Mouse (Mus musculus) neural tube, embryonic 13.5 days (tissue): Measurements from ENCODE around the gene Ngf. TPM values are rescaled to one million over a fixed set of nuclear protein-coding genes. Genes with fewer than 3 reads are reported as not detected.

Experiments
- ATAC-seq: fragments of 200-750 bp; cut with Nextera tagmentation; 2 replicates; pipeline ENCODE4 v1.8.0; 2017; ENCODE audit warnings: low read depth, mild to moderate bottlenecking, moderate TSS enrichment, moderate library complexity
- H3K27ac ChIP-seq: fragments of 300-500 bp; sonication (generic); replicated peaks from 2 replicates; pipeline ENCODE4 v1.5.1; 2015; ENCODE audit warnings: moderate library complexity, mild to moderate bottlenecking, inconsistent platforms
- H3K27me3 ChIP-seq: fragments of 300-500 bp; sonication (generic); 2 replicates; pipeline ENCODE4 v1.6.1; 2015; ENCODE audit warnings: mild to moderate bottlenecking, inconsistent platforms
- H3K36me3 ChIP-seq: fragments of 300-500 bp; sonication (generic); 2 replicates; pipeline ENCODE4 v1.6.1; 2015; ENCODE audit warnings: mild to moderate bottlenecking, inconsistent platforms
- H3K4me1 ChIP-seq: fragments of 300-500 bp; sonication (generic); replicated peaks from 2 replicates; pipeline ENCODE4 v1.6.1; 2015; ENCODE audit warnings: inconsistent platforms
- H3K4me2 ChIP-seq: fragments of 300-500 bp; sonication (generic); 2 replicates; pipeline ENCODE4 v1.6.1; 2015; ENCODE audit warnings: inconsistent platforms, mild to moderate bottlenecking, moderate library complexity
- H3K4me3 ChIP-seq: fragments of 300-500 bp; sonication (generic); 2 replicates; pipeline ENCODE4 v1.5.1; 2015; ENCODE audit warnings: mild to moderate bottlenecking, inconsistent platforms
- H3K9ac ChIP-seq: fragments of 300-500 bp; sonication (generic); 2 replicates; pipeline ENCODE4 v1.6.1; 2015; ENCODE audit warnings: moderate library complexity, mild to moderate bottlenecking, inconsistent platforms
- H3K9me3 ChIP-seq: fragments of 300-500 bp; sonication (generic); 2 replicates; pipeline ENCODE4 v1.6.1; 2016; ENCODE audit warnings: inconsistent platforms
- WGBS: fragments of 180-500 bp; shearing (Covaris S2); methylation state at CpG from one replicate; pipeline ENCODE4 v1.1.7; 2015; 5-methylcytosine and 5-hydroxymethylcytosine counted together
- polyA plus RNA-seq: library from polyadenylated mRNA; unstranded; fragments of >200 nt; fragmentation: Nextera tagmentation; extraction: Ambion mirVana; gene quantifications from 2 replicates; pipeline ENCODE4 v1.2.1, GENCODE M21; 2015

The Ngf gene
- polyA plus RNA-seq, 1 experiment from 2014 or later = 0.80 TPM

DNA sequence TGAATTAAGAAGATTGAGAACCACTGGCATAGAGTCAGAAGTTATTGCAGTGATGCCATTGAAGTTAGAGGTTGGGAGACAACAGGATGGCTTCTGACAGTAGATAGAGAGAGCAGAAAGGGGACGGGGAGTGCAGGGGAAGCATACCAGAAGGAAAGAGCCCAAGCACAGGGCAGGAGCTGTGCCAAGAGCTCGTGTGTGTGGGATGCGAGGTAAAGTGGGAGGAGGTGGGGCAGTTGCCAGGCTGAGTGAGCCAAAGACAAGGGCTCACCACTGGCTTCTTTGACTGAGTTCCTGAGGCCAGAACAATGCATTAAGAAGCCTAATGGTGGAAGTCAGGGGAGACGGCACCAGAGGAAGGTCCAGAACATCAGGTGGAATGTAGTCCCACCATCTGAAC lies 47.2 kb downstream of the Ngf start:
- Histone ChIP-seq H3K9me3 (no peaks in the 10 kb centered on the region), H3K36me3 (no peaks in the 10 kb centered on the region), H3K4me2 (no peak overlapping the region), H3K27ac (no peak overlapping the region), H3K4me1 (no peaks in the 10 kb centered on the region), H3K4me3 (no peak overlapping the region), H3K9ac (no peak overlapping the region), H3K27me3 (no peaks in the 10 kb centered on the region)
- 86% methylated on average over 4 of the region's 4 CpGs for WGBS
- no peak for ATAC-seq

DNA sequence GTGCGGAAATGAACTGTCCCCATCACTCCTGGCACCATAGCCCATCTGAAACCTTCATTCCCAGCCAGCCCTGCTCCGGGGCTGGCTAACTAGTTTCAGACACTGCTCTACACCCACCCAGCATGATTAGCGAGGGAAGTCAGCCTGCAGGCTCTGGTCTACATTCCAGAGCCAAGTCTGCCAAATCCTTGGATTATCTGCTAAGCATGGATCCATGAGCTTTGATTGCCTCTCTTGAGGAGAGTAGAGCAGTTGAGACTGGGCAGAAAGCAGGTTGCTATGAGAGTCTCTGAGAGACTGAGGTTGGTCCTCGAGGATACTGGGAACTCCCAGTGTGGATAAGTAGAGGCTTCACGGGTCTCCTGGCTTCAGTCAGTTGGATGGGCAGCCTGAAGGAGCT lies 51.3 kb downstream of the Ngf start:
- H3K9ac ChIP-seq = no peak overlapping the region
- H3K4me3 ChIP-seq = no peak overlapping the region
- H3K27me3 ChIP-seq = no peaks in the 10 kb centered on the region
- 79% methylated on average over 5 of the region's 5 CpGs for WGBS
- H3K36me3 ChIP-seq = no peaks in the 10 kb centered on the region
- no peak overlapping the region for H3K4me2 ChIP-seq
- no peak overlapping the region for H3K27ac ChIP-seq
- H3K4me1 ChIP-seq = no peaks in the 10 kb centered on the region
- H3K9me3 ChIP-seq = no peaks in the 10 kb centered on the region
- ATAC-seq = no peak

DNA sequence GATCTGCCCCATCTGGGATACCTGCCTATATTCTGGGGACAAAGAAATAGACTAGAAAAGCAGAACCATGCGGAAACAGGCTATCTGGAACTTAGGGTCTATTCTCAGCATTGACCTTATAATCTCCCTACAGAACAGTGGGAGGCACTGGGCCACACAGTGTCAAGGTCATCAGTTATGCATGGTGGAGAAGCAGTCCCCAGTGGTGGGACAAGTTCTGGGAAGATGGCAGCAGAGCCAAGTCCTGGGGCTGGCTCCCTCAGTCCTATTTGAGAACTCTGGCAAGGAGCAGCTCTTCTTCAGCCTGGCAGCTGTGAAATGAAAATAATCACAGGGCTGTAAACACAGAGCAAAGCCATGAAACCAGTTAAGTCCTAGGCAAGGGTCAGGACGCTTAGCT lies 54.0 kb downstream of the Ngf start:
- H3K4me2 ChIP-seq = no peak overlapping the region
- no peaks in the 10 kb centered on the region for H3K4me1 ChIP-seq
- H3K9me3 ChIP-seq = no peaks in the 10 kb centered on the region
- no peak overlapping the region for H3K27ac ChIP-seq
- no peak overlapping the region for H3K9ac ChIP-seq
- no peaks in the 10 kb centered on the region for H3K27me3 ChIP-seq
- no peaks in the 10 kb centered on the region for H3K36me3 ChIP-seq
- ATAC-seq = no peak
- H3K4me3 ChIP-seq = no peak overlapping the region
- 87% methylated on average over 2 of the region's 2 CpGs for WGBS

DNA sequence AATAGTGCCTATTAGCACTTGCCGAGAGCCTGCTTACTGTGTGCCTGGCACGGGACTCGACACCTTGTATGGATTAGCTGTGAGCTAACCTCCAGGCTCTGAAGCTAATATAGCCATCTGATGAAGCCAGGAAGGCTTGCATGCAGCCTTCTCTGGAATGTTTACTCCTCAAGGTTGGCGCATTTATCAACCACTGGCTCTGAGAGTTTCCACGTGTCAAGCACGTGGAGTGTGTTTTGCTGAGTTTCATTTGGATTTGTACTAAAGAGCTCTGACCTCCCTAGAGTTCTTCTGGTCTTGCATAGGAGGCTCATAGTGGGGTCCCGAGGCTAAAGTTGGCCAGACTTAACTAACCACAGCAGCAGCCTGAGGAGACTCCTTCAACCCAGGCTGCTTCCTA lies 55.2 kb downstream of the Ngf start:
- Histone ChIP-seq H3K4me3 (no peak overlapping the region), H3K27ac (no peak overlapping the region), H3K4me1 (no peaks in the 10 kb centered on the region), H3K9me3 (no peaks in the 10 kb centered on the region), H3K9ac (no peak overlapping the region), H3K36me3 (no peaks in the 10 kb centered on the region), H3K4me2 (no peak overlapping the region), H3K27me3 (no peaks in the 10 kb centered on the region)
- WGBS = 89% methylated on average over 7 of the region's 7 CpGs
- no peak for ATAC-seq

DNA sequence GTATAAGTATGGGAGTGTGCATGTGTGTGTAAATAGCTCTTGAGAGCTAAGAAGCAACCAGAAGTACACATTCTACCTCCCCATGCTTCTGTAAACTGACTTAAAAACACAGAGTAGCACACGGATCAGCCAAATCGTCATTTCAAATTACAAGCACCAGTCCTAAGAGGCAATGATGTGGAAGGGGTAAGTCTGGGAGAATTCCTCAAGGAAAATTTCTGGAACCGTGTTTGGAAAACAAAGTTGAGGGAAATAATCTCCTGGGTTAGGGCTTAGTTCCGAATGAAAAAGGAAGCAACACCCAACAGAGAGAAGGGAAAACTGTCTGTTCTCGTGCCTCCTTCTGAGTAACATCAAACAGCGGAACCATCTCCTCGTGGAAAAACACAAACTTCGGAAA lies 56.1 kb downstream of the Ngf start:
- 75% methylated on average over 8 of the region's 8 CpGs for WGBS
- no peak overlapping the region for H3K4me2 ChIP-seq
- no peak for ATAC-seq

DNA sequence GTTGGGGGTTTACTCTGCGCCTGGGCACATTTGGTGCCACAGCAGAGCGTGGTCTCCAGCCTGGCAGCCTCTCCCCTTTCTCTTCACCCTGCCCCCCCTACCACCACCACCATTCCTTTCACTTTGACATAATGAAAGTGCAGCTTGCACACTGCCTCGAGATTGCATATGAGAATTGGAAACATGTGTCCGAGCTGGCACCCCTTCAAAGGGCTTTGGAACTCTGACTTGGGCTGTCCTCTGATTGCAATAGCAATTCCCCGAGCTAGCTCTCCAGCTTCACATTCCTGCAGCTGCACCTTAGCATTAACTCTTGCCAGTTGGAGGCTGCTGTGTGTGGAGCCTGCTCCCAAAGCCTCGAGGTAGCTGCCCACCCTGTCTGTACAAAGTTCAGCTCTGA lies 56.8 kb downstream of the Ngf start:
- H3K4me1 ChIP-seq = no peaks in the 10 kb centered on the region
- no peaks in the 10 kb centered on the region for H3K9me3 ChIP-seq
- no peaks in the 10 kb centered on the region for H3K36me3 ChIP-seq
- H3K9ac ChIP-seq = no peak overlapping the region
- H3K27ac ChIP-seq = no peak overlapping the region
- H3K27me3 ChIP-seq = no peaks in the 10 kb centered on the region
- H3K4me2 ChIP-seq = no peak overlapping the region
- H3K4me3 ChIP-seq = no peak overlapping the region
- WGBS = 71% methylated on average over 6 of the region's 6 CpGs
- no peak for ATAC-seq

More for the DNA sequence above, 56.1 kb downstream of the Ngf start:
- no peak overlapping the region for H3K4me3 ChIP-seq
- no peak overlapping the region for H3K9ac ChIP-seq
- no peaks in the 10 kb centered on the region for H3K27me3 ChIP-seq
- H3K27ac ChIP-seq = no peak overlapping the region
- H3K9me3 ChIP-seq = no peaks in the 10 kb centered on the region
- no peaks in the 10 kb centered on the region for H3K36me3 ChIP-seq
- H3K4me1 ChIP-seq = no peaks in the 10 kb centered on the region

DNA sequence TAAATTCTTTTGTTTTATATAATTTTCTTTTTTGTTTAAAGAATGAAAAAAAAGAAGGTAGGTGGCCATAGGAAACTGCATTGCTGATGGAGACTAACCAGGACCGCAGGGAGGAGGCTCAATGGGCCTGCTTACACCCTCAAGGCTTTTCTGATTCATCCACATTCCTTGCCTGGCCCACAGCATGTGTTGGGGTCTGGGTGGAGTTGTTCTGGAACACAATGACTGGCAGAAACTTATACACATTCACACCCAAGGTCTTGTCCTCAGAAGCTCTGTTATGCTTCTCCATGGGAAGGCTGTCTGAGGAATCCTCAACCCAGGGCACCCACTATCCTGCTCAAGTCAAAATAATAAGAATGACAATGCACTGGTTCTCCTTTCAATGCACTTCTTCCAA lies 65.0 kb downstream of the Ngf start:
- 88% methylated on average over 1 of the region's 1 CpGs for WGBS
- no peaks in the 10 kb centered on the region for H3K27me3 ChIP-seq
- H3K36me3 ChIP-seq = no peaks in the 10 kb centered on the region
- no peaks in the 10 kb centered on the region for H3K9me3 ChIP-seq
- no peak overlapping the region for H3K27ac ChIP-seq
- no peaks in the 10 kb centered on the region for H3K4me1 ChIP-seq
- H3K4me2 ChIP-seq = no peak overlapping the region
- H3K4me3 ChIP-seq = no peak overlapping the region
- ATAC-seq = no peak
- H3K9ac ChIP-seq = no peak overlapping the region

DNA sequence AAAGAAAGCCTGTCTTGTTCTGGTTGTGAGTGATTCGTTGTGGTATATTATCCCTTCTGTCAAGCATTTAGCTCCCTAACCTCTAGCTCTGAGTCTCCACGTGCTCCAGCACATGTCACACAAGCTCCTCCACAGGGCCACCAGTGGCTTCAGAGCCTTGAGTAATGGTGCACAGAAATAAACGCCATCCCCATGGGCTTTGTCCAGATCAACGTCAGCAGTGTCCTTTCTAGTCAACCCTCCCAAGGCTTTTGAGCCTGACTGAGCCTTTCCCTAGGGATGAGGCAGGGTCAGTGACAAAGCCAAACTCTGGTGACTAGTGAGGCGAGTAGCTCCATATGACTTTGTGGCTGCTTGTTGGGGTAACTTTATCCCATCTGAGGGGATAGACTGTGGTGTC lies 73.9 kb downstream of the Ngf start:
- H3K4me2 ChIP-seq = no peak overlapping the region
- no peaks in the 10 kb centered on the region for H3K36me3 ChIP-seq

DNA sequence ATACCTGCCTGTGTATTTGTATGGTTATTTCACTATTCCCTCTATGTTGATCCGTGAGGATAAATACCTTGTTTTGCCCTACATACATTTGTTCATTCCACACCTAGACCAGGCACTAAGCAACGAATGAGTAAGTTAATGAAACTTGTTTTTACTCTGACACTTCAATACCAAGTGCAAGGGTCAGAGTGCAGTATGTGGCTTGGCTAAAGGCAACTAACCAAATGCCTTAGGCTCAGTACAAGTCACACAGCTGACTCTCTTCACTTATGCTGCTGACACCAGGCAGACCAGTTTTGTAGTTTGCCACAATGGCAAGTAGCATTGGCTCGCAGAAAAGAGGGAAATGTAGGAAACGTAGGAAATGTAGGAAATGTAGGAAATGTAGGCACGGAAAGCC lies 77.8 kb downstream of the Ngf start:
- Histone ChIP-seq H3K27me3 (no peaks in the 10 kb centered on the region), H3K4me2 (no peak overlapping the region), H3K9ac (no peak overlapping the region), H3K4me3 (no peak overlapping the region), H3K27ac (no peak overlapping the region), H3K4me1 (no peaks in the 10 kb centered on the region), H3K9me3 (no peaks in the 10 kb centered on the region), H3K36me3 (no peaks in the 10 kb centered on the region)
- no peak for ATAC-seq
- 88% methylated on average over 5 of the region's 5 CpGs for WGBS

More for the DNA sequence above, 73.9 kb downstream of the Ngf start:
- Histone ChIP-seq H3K9me3 (no peaks in the 10 kb centered on the region), H3K4me3 (no peak overlapping the region), H3K27me3 (no peaks in the 10 kb centered on the region), H3K9ac (no peak overlapping the region), H3K4me1 (no peaks in the 10 kb centered on the region), H3K27ac (no peak overlapping the region)
- WGBS = 76% methylated on average over 5 of the region's 5 CpGs
- ATAC-seq = no peak

DNA sequence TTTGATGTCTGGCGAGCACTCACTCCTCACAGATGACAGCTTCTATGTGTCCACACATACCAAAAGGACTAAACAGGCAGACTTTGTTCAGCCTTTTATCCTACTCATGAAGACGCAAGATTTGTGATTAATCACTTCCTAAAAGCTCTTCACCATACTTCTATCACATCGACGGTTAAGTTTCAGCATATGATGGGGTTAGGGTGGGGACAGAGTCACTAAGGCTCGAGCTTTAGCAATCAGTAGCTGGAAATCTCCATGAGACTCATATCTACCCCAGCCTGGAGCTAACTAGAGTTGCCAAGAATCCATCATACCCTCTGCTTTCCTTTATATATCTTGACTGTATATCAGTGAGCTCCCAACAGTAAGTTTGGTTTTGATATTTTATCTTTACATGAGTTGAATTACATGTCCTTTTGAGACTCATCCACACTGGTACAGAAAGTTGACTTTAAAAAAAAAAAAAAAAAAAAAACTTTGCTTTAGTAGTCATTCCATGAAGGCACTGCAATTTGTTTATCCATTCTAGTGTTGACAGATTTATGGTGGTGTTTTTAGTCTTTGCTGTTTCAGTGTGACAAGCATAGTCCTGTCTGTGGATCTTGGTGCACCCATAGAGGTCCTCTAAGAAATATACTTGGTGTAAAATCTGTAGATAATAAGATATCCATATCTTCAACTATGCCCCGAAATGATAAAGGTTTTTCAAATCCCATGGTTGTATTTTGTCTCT lies 84.4 kb downstream of the Ngf start:
- H3K9me3 ChIP-seq = no peaks in the 10 kb centered on the region
- no peaks in the 10 kb centered on the region for H3K4me1 ChIP-seq
- no peak for ATAC-seq
- H3K27ac ChIP-seq = no peak overlapping the region
- WGBS = 81% methylated on average over 6 of the region's 6 CpGs
- no peak overlapping the region for H3K9ac ChIP-seq
- H3K4me2 ChIP-seq = no peak overlapping the region
- no peaks in the 10 kb centered on the region for H3K36me3 ChIP-seq
- H3K27me3 ChIP-seq = no peaks in the 10 kb centered on the region
- H3K4me3 ChIP-seq = no peak overlapping the region

DNA sequence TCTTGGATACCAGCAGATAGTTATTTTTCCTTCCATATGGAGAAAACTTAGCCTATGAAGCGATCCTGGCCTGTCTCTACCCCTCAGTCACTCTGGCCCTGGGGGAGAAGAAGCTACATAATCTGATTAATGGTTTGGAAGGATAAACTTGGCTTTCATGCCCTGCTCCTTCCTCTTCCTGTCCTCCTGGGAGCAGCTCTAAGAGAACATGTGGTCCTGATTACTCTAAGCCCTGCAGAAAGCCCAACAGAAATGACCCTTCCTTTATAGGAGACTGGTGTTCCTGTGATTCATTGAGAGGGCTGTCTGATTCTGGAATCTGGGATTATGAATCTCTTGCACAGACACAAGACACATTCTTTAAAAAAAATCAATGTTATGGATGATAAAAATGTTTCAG lies 86.4 kb downstream of the Ngf start:
- no peak for ATAC-seq
- Histone ChIP-seq H3K27ac (no peak overlapping the region), H3K27me3 (no peaks in the 10 kb centered on the region), H3K4me2 (no peak overlapping the region), H3K9me3 (no peaks in the 10 kb centered on the region), H3K36me3 (no peaks in the 10 kb centered on the region), H3K4me3 (no peak overlapping the region), H3K4me1 (no peaks in the 10 kb centered on the region), H3K9ac (no peak overlapping the region)
- 71% methylated on average over 1 of the region's 1 CpGs for WGBS

DNA sequence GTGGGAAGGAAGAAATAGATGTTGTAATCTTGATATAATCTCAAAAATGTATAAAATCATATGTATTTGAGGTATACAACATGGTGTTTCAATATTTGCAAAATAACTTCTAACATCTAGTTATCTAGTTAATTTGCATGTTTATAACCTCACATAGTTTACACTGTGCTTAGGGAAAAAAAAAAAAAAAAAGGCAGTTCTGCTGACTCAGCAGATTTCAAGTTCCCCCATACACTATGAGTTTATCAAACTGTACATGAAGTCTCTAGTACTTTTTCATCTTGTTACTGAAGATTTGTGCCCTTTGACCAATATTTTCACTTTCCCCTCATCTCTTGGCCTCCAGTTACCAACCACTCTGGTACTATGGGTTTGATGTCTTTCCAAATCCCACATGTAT lies 86.9 kb downstream of the Ngf start:
- H3K27ac ChIP-seq = no peak overlapping the region
- no peaks in the 10 kb centered on the region for H3K27me3 ChIP-seq
- H3K4me2 ChIP-seq = no peak overlapping the region

More for the DNA sequence above, 86.9 kb downstream of the Ngf start:
- Histone ChIP-seq H3K9me3 (no peaks in the 10 kb centered on the region), H3K4me1 (no peaks in the 10 kb centered on the region), H3K9ac (no peak overlapping the region), H3K36me3 (no peaks in the 10 kb centered on the region), H3K4me3 (no peak overlapping the region)
- ATAC-seq = no peak
